10 mouse cellular contexts compared by ENCODE assay signal in genomic region chr4:148830350-148830749, GRCm38 (mm10). TPM values are rescaled to one million over a fixed set of nuclear protein-coding genes. Genes with fewer than 3 reads are reported as not detected.
DNase-seq lines count a peak whose midpoint lies in the region; ATAC-seq and TF ChIP-seq lines count a peak whose summit lies in the region.
"Had no signal": no experiment of that assay in that cellular context is flagged by ENCODE, and none has a peak within 500 bp of the region (broad histone marks: within the 10 kb centered on the region; RNA-seq: fewer than 3 reads in every experiment).

No protein-coding gene starts in this region.

- intact Hi-C loops in gastrocnemius, postnatal 36 days (cut with DNase I): no loop called here

- no peak for TF ChIP-seq CTCF in E14TG2a.4 (conservative IDR thresholded peaks at IDR 0.05; ENCODE audit: low read length)

- ATAC-seq in hindbrain, embryonic 11.5 days (ENCODE audit: low FRiP score): peak; percentile 71
- ATAC-seq in granulocyte monocyte progenitor cell, adult 5-6 weeks (replicated peaks; ENCODE audit: poor library complexity, severe bottlenecking): peak; percentile 33
- peak; percentile 81 for ATAC-seq in midbrain, embryonic 12.5 days (ENCODE audit: low FRiP score, low read depth)

- H3K36me3 ChIP-seq in hindbrain, embryonic 11.5 days (ENCODE audit: control insufficient read depth, insufficient read depth, low read length): no peaks in the 10 kb centered on the region
- H3K36me3 ChIP-seq in hindbrain, embryonic 10.5 days: no peaks in the 10 kb centered on the region
- no peaks in the 10 kb centered on the region for H3K36me3 ChIP-seq in E14TG2a.4 (ENCODE audit: insufficient read depth, low read length)
- no peaks in the 10 kb centered on the region for H3K36me3 ChIP-seq in midbrain, embryonic 12.5 days
- H3K36me3 ChIP-seq: stomach, embryonic 15.5 days had no signal

- no peak overlapping the region for H3K4me2 ChIP-seq in hindbrain, embryonic 11.5 days (replicated peaks; ENCODE audit: low read depth, low read length)
- H3K4me2 ChIP-seq in midbrain, embryonic 12.5 days (replicated peaks): no peak overlapping the region
- H3K4me2 ChIP-seq: stomach, embryonic 15.5 days had no signal

- no peak for DNase-seq in hindbrain, embryonic 11.5 days (ENCODE audit: low spot score)
- DNase-seq in hindbrain, embryonic 10.5 days (ENCODE audit: low spot score): no peak
- DNase-seq in frontal cortex, adult 2 months (ENCODE audit: extremely low spot score in 1 of 2, low spot score in 1 of 2): no peak
- no peak for DNase-seq in ovary, postnatal 14 days (ENCODE audit: low spot score)
- no peak for DNase-seq in gastrocnemius, postnatal 36 days
- DNase-seq: gastrocnemius, postnatal 25 days had no signal

- no peak overlapping the region for H3K9ac ChIP-seq in hindbrain, embryonic 11.5 days (ENCODE audit: low read depth, low read length)
- H3K9ac ChIP-seq in midbrain, embryonic 12.5 days (replicated peaks): no peak overlapping the region
- H3K9ac ChIP-seq: stomach, embryonic 15.5 days had no signal

- H3K27ac ChIP-seq in hindbrain, embryonic 11.5 days (ENCODE audit: low read depth, low read length): no peak overlapping the region
- no peak overlapping the region for H3K27ac ChIP-seq in hindbrain, embryonic 10.5 days
- H3K27ac ChIP-seq in midbrain, embryonic 12.5 days (replicated peaks): no peak overlapping the region
- H3K27ac ChIP-seq: stomach, embryonic 15.5 days had no signal

- H3K27me3 ChIP-seq in hindbrain, embryonic 11.5 days (ENCODE audit: control insufficient read depth, insufficient read depth, low read length): no peaks in the 10 kb centered on the region
- H3K27me3 ChIP-seq in hindbrain, embryonic 10.5 days (ENCODE audit: insufficient read depth, poor library complexity, severe bottlenecking): peaks cover 46% of the 10 kb centered on the region
- peaks cover 5% of the 10 kb centered on the region; the same call in 1 of the 2 replicates for H3K27me3 ChIP-seq in E14TG2a.4 (ENCODE audit: insufficient read depth, low read length)
- peaks cover 51% of the 10 kb centered on the region for H3K27me3 ChIP-seq in midbrain, embryonic 12.5 days
- H3K27me3 ChIP-seq: stomach, embryonic 15.5 days had no signal

- H3K9me3 ChIP-seq in hindbrain, embryonic 11.5 days (ENCODE audit: control insufficient read depth, low read length): no peaks in the 10 kb centered on the region
- no peaks in the 10 kb centered on the region for H3K9me3 ChIP-seq in hindbrain, embryonic 10.5 days
- no peaks in the 10 kb centered on the region for H3K9me3 ChIP-seq in E14TG2a.4 (ENCODE audit: low read length)
- H3K9me3 ChIP-seq in midbrain, embryonic 12.5 days: no peaks in the 10 kb centered on the region
- H3K9me3 ChIP-seq: stomach, embryonic 15.5 days had no signal

- 50% methylated on average over 7 of the region's 7 CpGs for WGBS in hindbrain, embryonic 11.5 days
- WGBS in hindbrain, embryonic 10.5 days: 58% methylated on average over 7 of the region's 7 CpGs
- WGBS in midbrain, embryonic 12.5 days: 62% methylated on average over 7 of the region's 7 CpGs

- H3K4me1 ChIP-seq in hindbrain, embryonic 11.5 days (replicated peaks; ENCODE audit: control insufficient read depth, insufficient read depth, low read length): no peaks in the 10 kb centered on the region
- peaks cover 52% of the 10 kb centered on the region for H3K4me1 ChIP-seq in hindbrain, embryonic 10.5 days (replicated peaks)
- H3K4me1 ChIP-seq in E14TG2a.4 (replicated peaks; ENCODE audit: low read depth, low read length): peaks cover 80% of the 10 kb centered on the region
- H3K4me1 ChIP-seq in midbrain, embryonic 12.5 days: peaks cover 18% of the 10 kb centered on the region; the same call in 1 of the 2 replicates

- H3K4me3 ChIP-seq in hindbrain, embryonic 11.5 days (ENCODE audit: low read depth, low read length): no peak overlapping the region
- H3K4me3 ChIP-seq in hindbrain, embryonic 10.5 days: no peak overlapping the region
- H3K4me3 ChIP-seq in E14TG2a.4 (replicated peaks; ENCODE audit: low read length): peak overlapping the region; percentile 56; the same call in 1 of the 2 replicates
- H3K4me3 ChIP-seq in midbrain, embryonic 12.5 days: no peak overlapping the region
- H3K4me3 ChIP-seq: stomach, embryonic 15.5 days had no signal

RNA-seq across cellular contexts. Expression of gene Casz1, which starts 26.1 kb away (rescaled TPM):
- polyA plus RNA-seq in hindbrain, embryonic 11.5 days (2014; fragmentation: Nextera tagmentation; extraction: Ambion mirVana): 6.4 and 7.8 TPM in 2 replicates
- polyA plus RNA-seq in hindbrain, embryonic 10.5 days (2016; fragmentation: Nextera tagmentation; extraction: Ambion mirVana): 13.8 and 14.4 TPM in 2 replicates
- total RNA-seq in granulocyte monocyte progenitor cell, adult 5-6 weeks (2014; fragmentation: Nextera tagmentation): 6.3 and 8.3 TPM in 2 replicates
- total RNA-seq in granulocyte monocyte progenitor cell, adult 5-6 weeks (2017): 2.8 and 3.1 TPM in 2 replicates
- 3.3 and 4.1 TPM in 2 replicates for polyA plus RNA-seq in midbrain, embryonic 12.5 days (2016; fragmentation: Nextera tagmentation; extraction: Ambion mirVana)
- polyA plus RNA-seq in frontal cortex, adult 2 months (2012; rRNA removed): 0.78 and 0.82 TPM in 2 replicates
- 10 to 100 TPM; 24.8 to 45.6 TPM for total RNA-seq in gastrocnemius, postnatal 36 days (2021)
